Mouse (Mus musculus) 3134 (cell line): ENCODE results near the gene Ppp2r3c.
"Not testable (repeated sequence)": the region's sequence is repeated elsewhere in the genome, so short reads cannot be mapped to it uniquely, and the experiment has no call there.

ENCODE experiments used
- DNase-seq: peaks from one replicate; pipeline ENCODE4 v3.0.0-alpha.2; 2011; ENCODE audit warnings: low spot score; ENCODE audit not compliant: insufficient read length; ENCODE audit errors: extremely low read depth

Ppp2r3c gene

GRCm38 (mm10) chr12:55277583-55277982 lies 25.2 kb downstream of the Ppp2r3c start:
- not testable (repeated sequence) for DNase-seq

- DNase-seq = no peak
Observed at GRCm38 (mm10) chr12:55272243-55272642, 30.6 kb downstream of the Ppp2r3c start.

- DNase-seq = not testable (repeated sequence)
Observed at GRCm38 (mm10) chr12:55263385-55263784, 39.4 kb downstream of the Ppp2r3c start.

GRCm38 (mm10) chr12:55261950-55262349 lies 40.8 kb downstream of the Ppp2r3c start:
- DNase-seq = not testable (repeated sequence)

GRCm38 (mm10) chr12:55242243-55242642 lies 60.6 kb downstream of the Ppp2r3c start:
- DNase-seq = not testable (repeated sequence)

- not testable (repeated sequence) for DNase-seq
Observed at GRCm38 (mm10) chr12:55230520-55230861, 72.3 kb downstream of the Ppp2r3c start.

- DNase-seq = not testable (repeated sequence)
Observed at GRCm38 (mm10) chr12:55229626-55230519, 72.9 kb downstream of the Ppp2r3c start, which contains the start of gene Srp54c. Gene Srp54c (plus strand): TSS chr12:55230168.
